Mouse (Mus musculus): ENCODE results near the gene 4930447C04Rik. TPM values are rescaled to one million over a fixed set of nuclear protein-coding genes. Genes with fewer than 3 reads are reported as not detected.
A peak's percentile ranks its signal among the peaks of the same experiment; 100 is the strongest.

The 4930447C04Rik gene
- polyA plus RNA-seq, 1 experiment from 2014 or later: 3.2 TPM

DNA sequence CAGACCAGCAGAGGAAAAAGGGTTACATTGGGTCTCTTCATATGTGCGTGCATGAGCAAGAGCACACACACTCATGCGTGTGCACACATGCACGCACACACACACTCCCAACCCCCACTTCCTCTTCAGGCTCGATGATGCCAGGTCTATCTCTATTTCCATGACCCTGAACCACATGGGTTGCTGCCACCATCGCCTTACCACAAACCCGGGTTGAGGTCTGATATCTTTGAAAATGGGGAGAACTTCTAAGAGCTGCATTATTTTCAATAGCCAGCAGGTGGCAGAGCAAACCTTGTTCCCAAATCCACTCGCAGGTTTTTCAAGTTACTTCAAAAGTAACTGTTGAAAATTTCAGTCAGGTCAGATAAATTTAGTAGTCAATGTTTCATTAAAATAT is 92.8 kb downstream of the 4930447C04Rik start:
- Histone ChIP-seq H3K27ac (no peak overlapping the region), H3K27me3 (peaks cover 80% of the 10 kb centered on the region), H3K4me1 (no peaks in the 10 kb centered on the region; the same call in 1 of the 2 replicates), H3K36me3 (replicated peaks) (no peaks in the 10 kb centered on the region), H3K9me3 (no peaks in the 10 kb centered on the region), H3K4me3 (replicated peaks) (no peak overlapping the region), H3K9ac (no peak overlapping the region), H3K4me2 (no peak overlapping the region)
- ATAC-seq (ENCODE audit: low FRiP score): no peak
- WGBS: 29% methylated on average over 7 of the region's 7 CpGs

GRCm38 (mm10) chr12:72845946-72846345 is 94.6 kb downstream of the 4930447C04Rik start:
- no peak overlapping the region for H3K27ac ChIP-seq
- ATAC-seq (ENCODE audit: low FRiP score): no peak
- H3K27me3 ChIP-seq: peaks cover 67% of the 10 kb centered on the region
- no peak overlapping the region for H3K4me2 ChIP-seq
- H3K36me3 ChIP-seq (replicated peaks): no peaks in the 10 kb centered on the region
- no peak overlapping the region for H3K4me3 ChIP-seq (replicated peaks)
- no peak overlapping the region for H3K9ac ChIP-seq
- WGBS: 9% methylated on average over 10 of the region's 10 CpGs
- 0 out of 2 replicates have a peak, but pooled peaks cover 7% of the 10 kb centered on the region for H3K9me3 ChIP-seq
- H3K4me1 ChIP-seq: no peaks in the 10 kb centered on the region; the same call in 1 of the 2 replicates

DNA sequence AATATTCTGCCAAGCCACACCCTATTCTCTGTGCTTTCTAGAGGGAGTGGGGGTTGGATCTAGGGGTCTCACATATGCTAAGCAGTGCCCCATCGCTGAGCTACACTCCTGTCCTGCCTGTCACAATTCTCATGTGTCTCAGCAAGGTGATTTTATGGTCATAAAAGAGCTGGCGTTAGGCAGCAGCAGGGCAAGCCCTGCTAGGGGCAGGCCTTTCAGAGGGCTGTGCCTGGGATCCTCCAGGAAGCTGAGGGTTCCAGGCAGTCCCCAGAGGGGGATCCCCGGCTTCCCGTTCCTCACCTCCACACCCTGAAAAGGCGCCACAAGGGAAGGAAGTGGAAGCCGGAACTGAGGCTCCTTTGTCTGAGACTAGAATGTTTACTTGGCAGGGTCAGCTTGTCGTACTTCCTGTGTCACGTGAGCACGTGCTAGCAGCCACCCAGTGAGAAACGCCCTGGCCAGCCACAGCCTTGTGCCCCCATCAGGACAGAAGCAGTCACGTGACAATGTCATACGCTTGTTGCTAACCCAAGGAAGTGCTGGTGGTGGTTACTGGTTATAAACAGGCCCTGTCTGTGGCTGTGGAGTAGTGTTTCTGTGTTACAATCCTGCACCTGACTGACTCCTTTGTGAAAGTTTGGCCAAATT is 96.5 kb downstream of the 4930447C04Rik start:
- H3K9me3 ChIP-seq: peaks cover 7% of the 10 kb centered on the region; the same call in 1 of the 2 replicates
- no peaks in the 10 kb centered on the region; the same call in 1 of the 2 replicates for H3K4me1 ChIP-seq
- ATAC-seq (ENCODE audit: low FRiP score): peak; percentile 63; the same call in 1 of the 2 replicates
- H3K36me3 ChIP-seq (replicated peaks): no peaks in the 10 kb centered on the region
- peak overlapping the region; percentile 39 for H3K4me2 ChIP-seq
- peaks cover 50% of the 10 kb centered on the region for H3K27me3 ChIP-seq
- peak overlapping the region; percentile 15; the same call in 1 of the 2 replicates for H3K4me3 ChIP-seq (replicated peaks)
- 27% methylated on average over 12 of the region's 12 CpGs for WGBS
- no peak overlapping the region for H3K27ac ChIP-seq
- H3K9ac ChIP-seq: no peak overlapping the region

GRCm38 (mm10) chr12:72843555-72843954 is 97.0 kb downstream of the 4930447C04Rik start:
- no peak overlapping the region for H3K4me3 ChIP-seq (replicated peaks)
- no peaks in the 10 kb centered on the region for H3K36me3 ChIP-seq (replicated peaks)
- no peak overlapping the region for H3K27ac ChIP-seq
- WGBS: 90% methylated on average over 4 of the region's 4 CpGs
- peak overlapping the region; percentile 39; the same call in 1 of the 2 replicates for H3K4me2 ChIP-seq
- no peak overlapping the region for H3K9ac ChIP-seq
- H3K4me1 ChIP-seq: no peaks in the 10 kb centered on the region; the same call in 1 of the 2 replicates
- peaks cover 51% of the 10 kb centered on the region for H3K27me3 ChIP-seq
- ATAC-seq (ENCODE audit: low FRiP score): no peak
- H3K9me3 ChIP-seq: peaks cover 7% of the 10 kb centered on the region; the same call in 1 of the 2 replicates

DNA sequence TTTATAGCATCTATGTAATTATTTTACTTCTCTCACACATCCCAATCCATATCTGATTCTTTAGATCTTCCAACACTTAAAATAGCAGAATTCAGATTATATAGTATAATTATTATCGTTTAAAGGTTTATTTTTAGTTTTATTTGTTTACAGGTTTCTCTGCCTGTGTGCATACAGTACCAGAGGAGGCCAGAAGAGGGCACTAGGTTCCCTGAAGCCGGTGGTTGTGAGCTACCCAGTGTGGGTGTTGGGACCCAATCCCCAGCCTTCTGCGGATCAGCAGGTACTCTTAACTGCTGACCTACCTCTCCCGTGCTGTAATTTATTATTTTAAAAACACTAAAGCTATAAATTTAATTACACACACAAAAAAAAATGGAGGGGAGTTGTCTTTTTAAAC is 97.4 kb downstream of the 4930447C04Rik start:
- Histone ChIP-seq H3K27me3 (peaks cover 46% of the 10 kb centered on the region), H3K36me3 (replicated peaks) (no peaks in the 10 kb centered on the region), H3K9me3 (peaks cover 7% of the 10 kb centered on the region; the same call in 1 of the 2 replicates), H3K4me2 (no peak overlapping the region), H3K4me1 (no peaks in the 10 kb centered on the region; the same call in 1 of the 2 replicates), H3K9ac (no peak overlapping the region), H3K4me3 (replicated peaks) (no peak overlapping the region), H3K27ac (no peak overlapping the region)
- WGBS: 87% methylated on average over 4 of the region's 4 CpGs
- no peak for ATAC-seq (ENCODE audit: low FRiP score)

GRCm38 (mm10) chr12:72841500-72841899 is 99.1 kb downstream of the 4930447C04Rik start:
- Histone ChIP-seq H3K27me3 (peaks cover 45% of the 10 kb centered on the region), H3K27ac (no peak overlapping the region), H3K4me2 (no peak overlapping the region), H3K9ac (no peak overlapping the region), H3K4me3 (replicated peaks) (no peak overlapping the region), H3K36me3 (replicated peaks) (no peaks in the 10 kb centered on the region), H3K9me3 (peaks cover 7% of the 10 kb centered on the region; the same call in 1 of the 2 replicates), H3K4me1 (no peaks in the 10 kb centered on the region; the same call in 1 of the 2 replicates)
- ATAC-seq (ENCODE audit: low FRiP score): no peak
- 100% methylated on average over 1 of the region's 1 CpGs for WGBS

- 87% methylated on average over 4 of the region's 4 CpGs for WGBS
- Histone ChIP-seq H3K27ac (no peak overlapping the region), H3K4me2 (no peak overlapping the region), H3K4me1 (no peaks in the 10 kb centered on the region), H3K36me3 (replicated peaks) (no peaks in the 10 kb centered on the region), H3K27me3 (peaks cover 55% of the 10 kb centered on the region), H3K9me3 (peaks cover 5% of the 10 kb centered on the region; the same call in 1 of the 2 replicates), H3K9ac (no peak overlapping the region), H3K4me3 (replicated peaks) (no peak overlapping the region)
- ATAC-seq (ENCODE audit: low FRiP score): no peak
Observed at GRCm38 (mm10) chr12:72837302-72837701, 103.3 kb downstream of the 4930447C04Rik start.

DNA sequence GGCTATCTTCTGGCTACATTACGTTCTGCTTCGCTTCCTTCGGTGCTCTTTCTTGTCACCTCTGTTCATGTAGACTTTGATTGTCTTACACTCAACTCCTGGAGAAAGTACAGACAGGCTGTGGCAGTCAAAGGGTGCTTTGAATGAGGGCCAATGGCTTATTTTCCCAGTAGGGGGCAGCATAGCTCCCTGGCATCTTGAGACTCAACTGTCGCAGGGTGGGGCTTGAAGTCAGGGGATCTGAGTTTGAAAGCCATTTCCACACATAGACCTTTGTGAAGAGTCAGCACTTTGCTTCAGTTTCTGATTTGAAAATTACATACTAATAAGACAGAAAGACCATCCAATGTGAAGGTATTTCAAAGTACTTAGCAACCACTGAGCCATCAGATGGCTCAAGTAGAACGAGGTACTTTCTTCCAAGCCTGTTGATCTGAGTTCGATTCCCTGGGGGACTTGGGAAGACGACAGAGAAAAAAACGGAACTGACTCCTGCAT is 105.0 kb downstream of the 4930447C04Rik start:
- Histone ChIP-seq H3K27me3 (peaks cover 68% of the 10 kb centered on the region), H3K36me3 (replicated peaks) (no peaks in the 10 kb centered on the region), H3K27ac (no peak overlapping the region), H3K9ac (no peak overlapping the region), H3K9me3 (no peaks in the 10 kb centered on the region), H3K4me2 (no peak overlapping the region), H3K4me1 (peaks cover 9% of the 10 kb centered on the region), H3K4me3 (replicated peaks) (no peak overlapping the region)
- 76% methylated on average over 8 of the region's 8 CpGs for WGBS
- ATAC-seq (ENCODE audit: low FRiP score): no peak

GRCm38 (mm10) chr12:72834773-72835517 is 105.6 kb downstream of the 4930447C04Rik start:
- Histone ChIP-seq H3K4me2 (no peak overlapping the region), H3K9ac (no peak overlapping the region), H3K4me3 (replicated peaks) (no peak overlapping the region), H3K4me1 (peaks cover 9% of the 10 kb centered on the region), H3K27me3 (peaks cover 74% of the 10 kb centered on the region), H3K27ac (no peak overlapping the region), H3K9me3 (no peaks in the 10 kb centered on the region), H3K36me3 (replicated peaks) (no peaks in the 10 kb centered on the region)
- 64% methylated on average over 14 of the region's 14 CpGs for WGBS
- no peak for ATAC-seq (ENCODE audit: low FRiP score)

DNA sequence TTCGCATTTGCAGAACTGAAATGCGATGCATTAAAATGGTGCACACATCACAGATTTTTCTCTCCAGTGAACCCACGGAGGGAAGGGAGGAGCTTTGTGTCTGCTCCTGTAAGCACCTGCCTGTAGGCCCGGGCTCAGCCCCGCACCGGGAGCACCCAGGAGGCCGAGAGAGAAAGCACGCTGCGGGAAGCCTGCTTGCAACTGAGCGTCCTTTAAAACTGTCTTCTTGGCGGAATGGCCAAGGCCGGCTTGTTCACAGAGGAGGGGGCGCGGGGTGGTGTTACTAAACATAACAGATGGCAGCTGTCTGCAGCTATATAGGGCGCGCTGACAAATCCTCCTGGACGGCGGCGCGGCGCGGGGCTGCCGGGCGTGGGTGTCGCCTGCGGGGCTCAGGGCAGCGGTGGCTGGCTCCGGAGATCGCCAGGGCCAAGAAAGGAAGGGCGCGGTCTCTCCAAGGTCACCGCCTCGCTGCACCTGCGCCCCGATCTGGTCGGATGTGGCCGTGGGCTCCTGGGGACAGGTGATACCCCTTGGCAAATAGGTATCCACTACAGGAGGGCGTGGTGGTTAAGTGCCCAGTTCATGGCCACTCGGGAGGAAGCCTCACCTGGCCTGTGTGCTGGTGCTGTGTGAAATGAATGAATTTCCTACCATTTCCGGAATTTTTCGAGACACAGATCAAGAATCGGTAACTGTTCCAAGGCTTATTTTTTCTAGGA is 108.7 kb downstream of the 4930447C04Rik start:
- peaks cover 9% of the 10 kb centered on the region for H3K4me1 ChIP-seq
- 8% methylated on average over 42 of the region's 42 CpGs for WGBS
- no peaks in the 10 kb centered on the region for H3K9me3 ChIP-seq
- peaks cover 88% of the 10 kb centered on the region for H3K27me3 ChIP-seq
- peak overlapping the region; percentile 33 for H3K4me3 ChIP-seq (replicated peaks)
- no peaks in the 10 kb centered on the region for H3K36me3 ChIP-seq (replicated peaks)
- peak overlapping the region; percentile 54 for H3K4me2 ChIP-seq
- H3K27ac ChIP-seq: 0 out of 2 replicates have a peak overlapping the region, but pooled peaks have one; percentile 31
- H3K9ac ChIP-seq: peak overlapping the region; percentile 38; the same call in 1 of the 2 replicates
- peak; percentile 69 for ATAC-seq (ENCODE audit: low FRiP score)
